Mouse (Mus musculus) adrenal gland, adult 8-10 months (tissue): ENCODE results near the gene Tspan4. TPM values are rescaled to one million over a fixed set of nuclear protein-coding genes. Genes with fewer than 3 reads are reported as not detected.
"Not testable (repeated sequence)": the region's sequence is repeated elsewhere in the genome, so short reads cannot be mapped to it uniquely, and the experiment has no call there.

Experiments
- DNase-seq: peaks from one replicate; pipeline ENCODE4 v3.0.0; 2022
- total RNA-seq, 4 experiments: library from RNA; stranded (reverse); gene quantifications; 2 replicates each; pipeline ENCODE4 v1.2.4; 2022

The Tspan4 gene
- total RNA-seq, 4 experiments from 2014 or later: 89.1 to 191 (median 124) TPM

DNA sequence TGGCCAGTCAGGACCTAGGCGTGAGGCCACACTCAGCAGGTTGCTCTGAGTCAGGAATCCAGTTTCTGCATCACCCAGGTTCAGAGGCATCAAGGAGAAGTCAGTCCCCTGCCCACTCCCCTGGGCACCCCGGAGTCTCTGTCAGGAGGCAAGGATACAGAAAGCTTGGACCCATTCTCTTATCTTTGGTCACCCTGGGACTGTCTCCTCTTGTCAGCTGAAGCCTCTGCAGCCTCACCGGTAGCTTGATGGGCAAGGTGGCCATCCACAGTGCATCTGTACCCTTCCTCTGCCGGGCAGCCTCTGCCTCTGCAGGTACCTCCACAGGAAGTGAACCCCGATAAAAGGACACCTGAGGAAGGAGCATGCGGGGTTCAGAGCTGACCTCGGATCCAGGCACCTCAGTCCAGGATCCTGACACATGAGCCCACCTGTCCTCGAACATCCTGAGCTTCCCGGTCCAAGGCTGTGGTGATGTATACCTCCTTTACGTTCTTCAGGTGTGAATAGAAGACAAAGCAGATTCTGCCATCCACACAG is 35.8 kb upstream of the Tspan4 start:
- DNase-seq: no peak

DNA sequence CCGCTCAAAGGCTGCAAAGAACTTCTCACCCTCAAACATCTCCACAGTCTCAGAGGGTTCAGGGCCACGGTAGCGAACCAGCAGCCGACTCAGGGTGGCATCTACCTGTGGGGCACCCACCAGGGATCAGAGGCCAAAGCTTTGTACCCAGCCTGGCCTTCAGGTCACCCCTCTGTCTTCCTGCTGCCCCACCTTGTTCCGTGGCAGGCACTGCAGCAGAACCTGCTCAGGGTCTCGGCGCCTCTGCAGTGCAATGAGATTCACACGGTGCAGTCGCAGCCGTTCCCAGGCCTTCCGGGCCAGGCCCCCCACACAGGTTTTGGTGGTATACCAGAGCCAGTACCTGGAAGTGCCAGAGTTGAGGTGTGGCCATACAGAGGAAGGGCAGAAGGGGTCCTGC is 35.2 kb upstream of the Tspan4 start:
- no peak for DNase-seq

DNA sequence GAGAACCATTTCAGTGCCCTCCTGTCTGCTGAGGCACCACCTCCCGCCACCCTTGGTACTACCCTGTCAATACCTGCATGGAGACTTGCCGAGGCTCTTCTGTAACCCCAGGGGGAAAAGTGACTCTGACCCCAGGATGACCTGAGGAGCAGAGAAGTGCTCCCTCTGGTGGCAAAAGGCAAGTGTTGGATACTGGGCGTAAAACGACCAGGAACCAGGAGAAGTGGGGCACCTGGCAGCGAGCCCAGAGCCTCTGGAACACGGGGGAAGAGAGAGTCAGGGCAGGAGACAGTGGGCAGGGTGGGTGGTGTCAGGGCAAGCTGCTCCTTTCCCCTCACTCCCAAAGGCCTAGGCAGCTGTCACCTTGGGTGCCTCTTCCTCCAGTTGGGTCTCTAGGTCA is 34.4 kb upstream of the Tspan4 start:
- DNase-seq: peak; percentile 47

DNA sequence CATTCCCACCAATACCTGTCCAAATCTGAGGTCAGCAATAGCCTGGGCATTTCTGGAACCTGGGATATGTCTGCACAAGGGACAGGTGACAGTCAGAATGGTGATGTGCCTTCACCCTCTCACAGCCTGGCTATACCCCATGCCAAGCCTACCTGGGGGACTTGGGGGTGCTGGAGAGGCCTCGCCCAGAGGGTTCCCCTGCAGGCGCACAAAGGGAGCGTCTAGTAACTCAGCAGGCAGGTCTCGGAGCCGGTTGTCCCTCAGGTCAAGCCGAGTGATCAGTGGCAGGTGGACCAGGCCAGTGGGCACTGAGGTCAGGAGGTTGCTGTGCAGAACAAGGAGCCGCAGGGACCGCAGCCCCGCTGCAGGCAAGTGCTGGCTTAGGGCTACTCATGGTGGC is 33.6 kb upstream of the Tspan4 start:
- no peak for DNase-seq

DNA sequence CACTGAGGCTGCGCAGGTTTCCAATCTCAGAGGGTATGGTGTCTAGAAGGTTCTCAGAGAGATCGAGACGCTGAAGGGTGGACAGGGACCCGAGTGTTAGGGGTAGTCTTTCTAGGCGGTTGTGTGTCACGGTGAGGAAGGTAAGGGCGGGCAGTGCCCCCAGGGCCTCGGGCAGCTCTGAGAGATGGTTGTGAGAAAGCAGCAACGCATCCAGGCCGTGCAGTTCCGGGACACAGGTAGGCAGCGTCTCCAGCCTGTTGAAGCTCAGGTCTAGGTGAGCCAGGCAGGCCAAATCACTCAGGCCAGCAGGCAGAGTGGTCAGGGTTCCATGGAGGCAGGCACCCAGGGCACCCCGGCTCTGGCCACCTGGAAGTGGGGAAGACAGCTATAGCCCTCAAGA is 32.8 kb upstream of the Tspan4 start:
- no peak for DNase-seq

DNA sequence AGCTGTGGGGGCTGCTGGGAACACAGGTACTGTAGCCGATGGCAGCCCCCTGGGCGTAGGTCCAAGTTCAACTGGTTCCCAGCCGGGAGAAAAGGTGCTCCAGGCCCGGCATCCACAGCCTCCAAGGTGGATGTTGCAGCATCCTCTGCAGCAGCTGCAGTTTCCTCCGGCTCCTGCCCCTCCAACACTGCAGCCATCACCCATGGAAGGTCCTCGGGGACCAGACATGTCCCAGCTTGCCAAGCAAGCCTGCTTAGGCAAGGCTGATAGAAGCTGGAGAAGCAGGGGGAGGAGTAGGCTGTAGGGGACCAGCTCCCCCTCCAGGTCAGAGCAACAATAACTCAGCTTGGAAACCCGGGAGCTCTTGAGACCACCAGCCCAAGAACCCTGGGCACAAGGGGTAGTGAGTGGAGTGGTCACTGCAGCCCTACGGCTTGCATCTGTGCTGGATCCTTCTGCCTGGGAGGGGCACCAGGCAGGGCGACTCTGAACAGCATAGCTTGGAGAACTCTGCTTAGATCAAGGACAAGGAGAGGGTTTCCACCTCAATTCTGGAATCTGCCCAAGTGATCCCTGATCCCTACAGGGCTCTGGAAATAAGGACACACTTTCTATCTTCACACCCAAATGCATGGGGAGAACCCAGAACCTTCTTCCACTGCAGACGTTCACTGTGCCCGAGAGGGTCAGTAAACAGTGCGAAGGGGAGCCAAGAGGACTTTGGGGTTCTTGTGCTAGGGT is 31.8 kb upstream of the Tspan4 start:
- no peak for DNase-seq

DNA sequence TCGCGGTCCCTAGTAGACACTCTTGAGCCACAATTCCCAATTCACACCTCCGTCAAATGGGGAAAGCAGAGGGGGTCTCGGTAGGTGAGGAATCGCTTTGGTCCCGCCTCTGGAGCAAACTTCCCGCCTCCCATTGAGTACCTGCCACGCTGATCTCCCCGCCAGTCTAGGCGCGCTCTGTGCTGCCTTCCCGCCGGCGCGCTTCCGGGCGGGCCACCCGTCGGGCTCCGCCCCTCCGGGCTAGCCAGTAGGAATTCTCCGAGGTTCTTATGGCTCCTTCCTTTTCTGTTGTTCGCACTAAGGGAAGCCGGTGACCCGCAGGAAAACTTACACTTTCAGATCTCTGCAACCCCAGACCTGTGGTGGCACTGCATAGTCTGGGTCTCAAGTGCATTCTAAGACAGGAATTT is 31.2 kb upstream of the Tspan4 start, which contains the start of gene Pidd1:
TSS of gene Pidd1 (minus strand) at position 198 of the 410 bp plus-strand sequence.
- peak; percentile 55 for DNase-seq

DNA sequence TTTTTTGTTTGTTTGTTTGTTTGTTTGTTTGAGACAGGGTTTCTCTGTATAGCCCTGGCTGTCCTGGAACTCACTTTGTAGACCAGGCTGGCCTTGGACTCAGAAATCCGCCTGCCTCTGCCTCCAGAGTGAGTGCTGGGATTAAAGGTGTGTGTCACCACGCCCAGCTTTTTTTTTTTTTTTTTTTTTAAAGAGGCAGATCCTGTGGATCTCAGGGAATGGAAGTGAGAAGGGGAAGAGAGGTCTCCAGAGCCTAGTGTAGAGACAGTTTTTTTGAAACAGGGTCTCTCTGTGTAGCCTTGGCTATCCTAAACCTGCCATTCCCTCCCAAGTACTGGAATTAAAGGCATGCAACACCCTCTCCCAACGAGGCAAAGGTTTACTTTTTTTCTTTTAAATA is 28.7 kb upstream of the Tspan4 start:
- not testable (repeated sequence) for DNase-seq

DNA sequence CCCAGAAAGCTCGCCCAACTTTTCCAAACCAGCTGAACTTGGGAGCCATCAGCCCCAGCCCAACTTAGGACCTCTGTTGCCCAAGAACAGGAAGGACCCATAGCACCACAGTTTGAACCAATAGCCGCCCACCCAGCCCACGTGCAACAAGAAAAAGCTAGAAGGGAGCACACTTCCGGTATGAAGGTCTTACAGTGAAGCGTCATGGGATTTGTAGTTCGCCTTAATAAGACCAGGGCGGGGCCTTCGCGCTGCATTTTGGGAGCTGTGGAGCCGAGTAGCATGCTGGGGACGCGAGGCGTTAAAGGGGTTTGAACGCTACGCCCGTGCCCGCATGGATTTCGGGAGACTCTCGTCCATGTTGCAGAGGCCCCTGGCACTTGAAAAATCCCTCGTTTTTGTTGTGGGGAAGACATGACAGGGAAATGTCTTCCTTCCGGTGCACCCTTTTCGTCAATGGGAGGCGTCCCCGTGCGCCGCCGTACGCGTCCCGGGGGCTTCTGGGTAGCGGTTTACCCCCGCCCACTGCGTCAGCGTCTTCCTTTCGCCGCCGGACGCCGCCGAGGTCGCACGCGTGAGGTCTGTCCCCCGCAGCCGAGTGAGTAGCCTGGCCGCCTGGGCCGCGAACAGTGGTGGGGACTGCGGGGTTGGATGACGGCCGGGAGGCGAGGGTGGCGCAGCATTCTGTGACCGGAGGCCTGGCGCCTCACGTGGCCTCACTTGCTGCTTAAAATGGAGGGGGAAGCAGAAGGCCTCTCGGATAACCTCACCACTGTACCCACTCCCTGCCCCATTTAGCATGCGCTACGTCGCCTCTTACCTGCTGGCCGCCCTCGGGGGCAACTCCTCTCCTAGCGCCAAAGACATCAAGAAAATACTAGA is 27.7 kb upstream of the Tspan4 start, which contains the start of gene Rplp2:
TSS of gene Rplp2 (plus strand) at position 261 of the 882 bp plus-strand sequence.
- peak; percentile 93 for DNase-seq

DNA sequence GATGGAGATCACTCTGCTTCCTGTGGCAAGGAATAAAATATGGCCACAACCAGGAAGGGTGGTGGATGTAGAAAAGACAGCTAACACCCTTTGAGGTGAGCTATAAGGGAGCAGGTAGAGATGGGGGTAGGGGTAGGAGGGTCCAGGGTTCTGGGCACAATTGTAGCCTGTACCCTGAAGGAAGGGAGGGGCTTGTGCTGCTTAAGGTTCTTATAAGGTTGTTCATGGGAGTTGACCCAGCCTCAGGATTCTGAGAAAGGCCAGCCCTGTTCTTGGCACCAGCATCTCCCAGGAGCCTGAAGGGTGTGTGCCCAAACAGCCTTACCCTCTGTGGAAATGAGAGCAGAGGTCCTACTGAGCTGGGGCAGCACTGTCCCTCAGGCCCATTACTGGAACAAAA is 23.1 kb upstream of the Tspan4 start:
- peak; percentile 46 for DNase-seq

DNA sequence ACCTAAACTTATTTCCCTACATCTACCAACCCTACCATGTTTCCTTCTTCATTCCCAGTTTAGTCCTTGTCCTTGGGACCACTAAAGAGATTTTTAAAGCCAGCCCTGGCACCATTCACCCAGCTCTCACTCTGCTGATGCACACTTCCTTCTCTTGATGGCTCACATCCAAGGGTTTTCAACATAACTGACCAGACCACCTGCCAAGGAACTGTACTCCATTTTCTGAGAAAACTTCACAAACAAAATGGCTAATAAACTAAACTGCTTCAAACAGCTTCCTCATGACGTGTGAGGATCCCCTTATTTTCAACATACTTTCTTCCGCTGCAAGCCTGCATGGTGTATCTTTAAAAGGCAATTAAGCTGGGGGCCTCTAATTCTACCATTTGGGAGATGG is 21.4 kb upstream of the Tspan4 start:
- DNase-seq: no peak

DNA sequence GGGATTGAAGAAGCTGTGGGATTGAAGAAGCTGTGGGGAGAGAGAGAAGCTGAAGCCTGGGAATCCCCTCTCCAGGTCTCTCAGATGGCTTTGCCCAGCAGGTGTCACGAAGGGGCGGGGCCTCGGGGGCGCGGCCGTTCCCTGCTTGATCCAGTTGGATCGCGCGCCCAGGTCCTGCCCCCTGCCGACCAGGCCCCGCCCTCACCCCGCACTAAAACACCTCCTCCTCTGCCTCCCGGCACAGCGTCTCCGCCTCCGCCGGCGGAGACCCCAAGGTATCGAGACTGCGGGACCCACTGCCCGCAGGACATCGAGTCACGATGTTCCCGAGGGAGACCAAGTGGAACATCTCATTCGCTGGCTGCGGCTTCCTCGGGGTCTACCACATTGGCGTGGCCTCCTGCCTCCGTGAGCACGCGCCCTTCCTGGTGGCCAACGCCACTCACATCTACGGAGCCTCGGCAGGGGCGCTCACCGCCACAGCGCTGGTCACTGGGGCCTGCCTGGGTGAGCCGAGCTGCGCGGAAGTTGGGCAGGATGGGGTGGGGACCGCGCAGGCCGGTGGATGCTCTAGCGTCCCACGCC is 20.0 kb upstream of the Tspan4 start, which contains the start of gene Pnpla2:
TSS of gene Pnpla2 (plus strand) at position 232 of the 585 bp plus-strand sequence.
- peak; percentile 92 for DNase-seq

DNA sequence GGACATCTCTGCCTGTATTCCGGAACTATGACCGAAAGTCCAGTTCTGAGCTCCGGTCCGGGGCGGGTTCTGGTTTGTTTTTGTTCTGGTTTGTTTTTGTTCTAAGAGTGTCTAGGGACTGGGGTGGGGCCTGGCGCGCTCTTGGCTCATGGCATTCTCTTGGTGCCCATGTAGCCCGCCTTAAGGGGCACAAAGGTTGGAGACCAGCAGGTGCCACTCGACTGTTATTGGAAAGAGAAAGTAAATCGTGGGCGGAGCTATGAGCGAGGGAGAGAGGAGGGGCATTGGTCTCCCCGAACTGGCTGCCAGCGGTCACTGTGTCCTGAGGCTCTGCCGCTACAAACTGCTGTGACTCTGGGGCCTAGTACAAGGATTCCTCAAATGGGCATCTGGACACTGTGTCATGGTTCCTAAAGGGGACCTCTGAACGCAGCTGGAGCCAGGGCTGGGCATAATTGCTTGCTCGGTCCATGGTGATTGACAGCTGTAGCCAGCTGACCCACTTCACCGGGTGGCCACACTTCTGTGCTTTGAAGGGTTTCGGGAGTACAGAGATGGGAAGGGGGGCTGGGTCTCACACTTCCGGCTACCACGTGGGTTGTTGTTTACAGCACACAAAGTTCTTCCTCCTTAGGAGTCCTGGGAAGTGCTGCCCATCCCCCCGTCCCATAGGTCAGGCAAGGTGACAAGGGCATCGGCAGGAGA is 19.3 kb upstream of the Tspan4 start:
- peak; percentile 79 for DNase-seq

DNA sequence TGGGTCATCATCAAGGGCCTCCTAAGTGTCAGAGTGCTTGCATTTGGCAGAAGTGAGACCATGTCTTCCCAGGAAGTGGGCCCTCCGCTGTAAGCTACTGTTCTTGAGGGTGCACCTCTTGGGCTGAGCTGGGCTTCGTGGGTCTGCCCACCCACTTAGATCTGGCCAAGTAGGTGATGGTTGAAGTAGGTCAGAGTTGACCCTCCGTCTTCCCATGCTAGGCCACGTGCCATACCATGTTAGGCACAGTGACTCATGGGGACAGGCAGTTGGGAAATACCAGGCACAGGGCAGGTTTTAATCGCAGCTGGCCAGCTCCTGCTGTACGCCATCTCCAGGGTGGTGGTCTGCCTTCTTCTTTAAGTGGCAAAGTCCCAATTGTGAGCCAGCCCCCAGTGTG is 18.3 kb upstream of the Tspan4 start:
- DNase-seq: peak; percentile 45

DNA sequence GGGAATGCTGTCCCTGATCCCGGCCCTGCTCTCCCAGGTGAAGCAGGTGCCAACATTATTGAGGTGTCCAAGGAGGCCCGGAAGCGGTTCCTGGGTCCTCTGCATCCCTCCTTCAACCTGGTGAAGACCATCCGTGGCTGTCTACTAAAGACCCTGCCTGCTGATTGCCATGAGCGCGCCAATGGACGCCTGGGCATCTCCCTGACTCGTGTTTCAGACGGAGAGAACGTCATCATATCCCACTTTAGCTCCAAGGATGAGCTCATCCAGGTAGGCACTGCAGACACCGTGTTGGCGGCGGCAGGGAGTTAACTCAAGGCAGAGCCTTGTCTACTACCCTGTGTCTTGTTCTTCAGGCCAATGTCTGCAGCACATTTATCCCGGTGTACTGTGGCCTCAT is 17.8 kb upstream of the Tspan4 start:
- no peak for DNase-seq

DNA sequence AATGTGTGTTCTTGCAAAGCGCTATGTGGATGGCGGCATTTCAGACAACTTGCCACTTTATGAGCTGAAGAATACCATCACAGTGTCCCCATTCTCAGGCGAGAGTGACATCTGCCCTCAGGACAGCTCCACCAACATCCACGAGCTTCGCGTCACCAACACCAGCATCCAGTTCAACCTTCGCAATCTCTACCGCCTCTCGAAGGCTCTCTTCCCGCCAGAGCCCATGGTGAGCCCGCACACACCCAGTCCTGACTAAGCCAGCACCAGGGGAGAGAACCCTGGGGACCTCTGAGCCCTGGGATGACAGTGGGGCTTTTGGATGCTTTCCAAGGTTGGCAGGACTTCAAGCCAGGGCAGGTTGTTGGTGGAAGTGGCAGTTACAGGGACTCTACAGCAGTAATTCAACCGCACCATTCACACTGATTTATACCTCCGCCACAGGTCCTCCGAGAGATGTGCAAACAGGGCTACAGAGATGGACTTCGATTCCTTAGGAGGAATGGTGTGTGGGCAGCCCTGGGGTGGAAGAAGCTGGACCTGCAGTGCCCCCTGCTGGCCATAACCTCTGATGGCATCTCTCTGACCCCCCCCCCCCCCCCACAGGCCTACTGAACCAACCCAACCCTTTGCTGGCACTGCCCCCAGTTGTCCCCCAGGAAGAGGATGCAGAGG is 16.9 kb upstream of the Tspan4 start:
- no peak for DNase-seq

DNA sequence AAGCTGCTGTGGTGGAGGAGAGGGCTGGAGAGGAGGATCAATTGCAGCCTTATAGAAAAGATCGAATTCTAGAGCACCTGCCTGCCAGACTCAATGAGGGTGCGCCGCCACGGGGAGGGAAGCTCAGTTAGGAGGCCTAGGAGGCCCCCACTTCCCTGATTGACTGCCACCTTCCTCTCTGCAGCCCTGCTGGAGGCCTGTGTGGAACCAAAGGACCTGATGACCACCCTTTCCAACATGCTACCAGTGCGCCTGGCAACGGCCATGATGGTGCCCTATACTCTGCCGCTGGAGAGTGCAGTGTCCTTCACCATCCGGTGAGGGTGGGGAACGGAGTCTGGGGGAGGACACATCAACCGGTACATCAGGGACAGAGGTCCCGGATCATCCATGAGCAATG is 16.4 kb upstream of the Tspan4 start:
- peak; percentile 24 for DNase-seq

DNA sequence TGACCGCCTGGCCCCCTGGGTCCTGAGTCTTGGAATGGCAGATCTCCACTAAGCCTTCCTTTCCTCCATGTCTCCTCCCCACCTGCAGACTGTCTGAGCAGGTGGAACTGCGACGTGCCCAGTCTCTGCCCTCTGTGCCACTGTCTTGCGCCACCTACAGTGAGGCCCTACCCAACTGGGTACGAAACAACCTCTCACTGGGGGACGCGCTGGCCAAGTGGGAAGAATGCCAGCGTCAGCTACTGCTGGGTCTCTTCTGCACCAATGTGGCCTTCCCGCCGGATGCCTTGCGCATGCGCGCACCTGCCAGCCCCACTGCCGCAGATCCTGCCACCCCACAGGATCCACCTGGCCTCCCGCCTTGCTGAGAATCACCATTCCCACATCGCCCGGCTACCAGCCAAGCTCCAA is 15.7 kb upstream of the Tspan4 start:
- peak; percentile 45 for DNase-seq

DNA sequence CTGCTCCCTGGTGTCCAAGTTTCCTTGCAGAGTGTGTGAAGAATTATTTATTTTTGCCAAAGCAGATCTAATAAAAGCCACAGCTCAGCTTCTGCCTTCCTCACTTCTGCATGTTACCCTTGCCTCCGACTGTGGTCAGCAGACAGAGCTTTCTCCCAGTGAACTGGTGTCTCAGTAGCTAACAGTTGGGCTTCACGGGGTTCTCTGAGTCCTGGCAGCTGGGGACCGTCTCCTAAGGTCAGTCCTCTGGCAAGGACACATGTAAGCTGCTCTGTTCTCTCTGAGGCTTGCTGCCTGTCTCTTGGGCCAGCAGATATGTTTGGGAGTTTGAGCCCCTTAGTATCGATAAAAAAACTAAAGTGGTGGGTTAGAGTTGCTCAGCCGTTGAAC is 15.0 kb upstream of the Tspan4 start:
- DNase-seq: no peak

DNA sequence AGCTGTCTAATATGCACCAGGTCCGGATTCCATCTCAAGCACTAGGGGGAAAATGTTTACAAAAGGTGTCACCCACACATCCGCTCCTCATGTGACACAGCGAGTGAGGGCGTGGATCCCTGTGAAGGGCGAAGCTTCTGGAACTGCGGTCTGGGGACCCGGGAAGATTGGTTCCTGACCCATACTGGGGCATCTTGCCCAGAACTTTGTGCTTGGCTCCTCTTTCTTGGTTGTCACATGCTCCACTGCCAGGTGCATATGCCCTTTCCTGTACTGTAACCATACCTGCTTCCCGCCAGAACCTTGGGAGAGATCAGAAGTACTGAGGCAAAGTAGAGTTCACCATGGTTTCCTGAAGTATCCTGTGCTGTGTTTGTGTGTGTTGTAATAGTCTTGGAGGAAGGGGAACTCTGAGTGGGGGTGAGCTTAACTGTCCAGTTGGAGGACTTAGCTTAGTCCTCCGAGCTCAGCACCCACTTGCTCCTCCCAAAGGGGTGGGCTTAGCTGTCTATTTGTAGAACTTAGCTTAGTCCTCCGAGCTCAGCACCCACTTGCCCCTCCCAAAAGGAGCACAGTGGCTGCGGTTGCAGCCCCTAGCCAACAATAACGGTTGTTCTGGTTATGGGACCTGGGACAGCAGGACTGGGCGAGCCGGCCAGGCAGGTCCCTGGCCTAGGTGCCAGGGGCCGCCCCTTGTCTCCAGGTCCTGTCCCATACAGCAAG is 14.5 kb upstream of the Tspan4 start, which contains the start of gene Cracr2b:
TSS of gene Cracr2b (plus strand) at position 704 of the 723 bp plus-strand sequence.
- peak; percentile 25 for DNase-seq
